Mouse (Mus musculus): ENCODE results near the gene Hdhd3. TPM values are rescaled to one million over a fixed set of nuclear protein-coding genes. Genes with fewer than 3 reads are reported as not detected.

Hdhd3 gene
- polyA plus RNA-seq, 1 experiment from 2014 or later = 19.1 TPM

Other genes with a start within 250 kb of the Hdhd3 start
- 21.2 and 21.4 TPM in 2 replicates for gene Slc31a2, start 240.9 kb downstream of the Hdhd3 start, polyA plus RNA-seq (2015; fragmentation: Nextera tagmentation; extraction: Ambion mirVana)
- gene Fkbp15, start 142.9 kb downstream of the Hdhd3 start, polyA plus RNA-seq (2015; fragmentation: Nextera tagmentation; extraction: Ambion mirVana) = 26.1 and 27.1 TPM in 2 replicates
- 51.2 and 51.9 TPM in 2 replicates for gene Slc31a1, start 142.7 kb downstream of the Hdhd3 start, polyA plus RNA-seq (2015; fragmentation: Nextera tagmentation; extraction: Ambion mirVana)
- gene Cdc26, start 94.8 kb downstream of the Hdhd3 start, polyA plus RNA-seq (2015; fragmentation: Nextera tagmentation; extraction: Ambion mirVana) = 141 and 148 TPM in 2 replicates
- 20.7 and 21.4 TPM in 2 replicates for gene Prpf4, start 94.7 kb downstream of the Hdhd3 start, polyA plus RNA-seq (2015; fragmentation: Nextera tagmentation; extraction: Ambion mirVana)
- gene Rnf183, start 68.2 kb downstream of the Hdhd3 start, polyA plus RNA-seq (2015; fragmentation: Nextera tagmentation; extraction: Ambion mirVana) = 0.14 TPM in 1 of 2 replicates, not detected in the other
- gene Wdr31, start 32.6 kb downstream of the Hdhd3 start, polyA plus RNA-seq (2015; fragmentation: Nextera tagmentation; extraction: Ambion mirVana) = 12.4 and 13.3 TPM in 2 replicates
- 47.9 and 59.2 TPM in 2 replicates for gene Bspry, start 23.4 kb downstream of the Hdhd3 start, polyA plus RNA-seq (2015; fragmentation: Nextera tagmentation; extraction: Ambion mirVana)
- gene Alad, start 16.5 kb upstream of the Hdhd3 start, polyA plus RNA-seq (2015; fragmentation: Nextera tagmentation; extraction: Ambion mirVana) = 141 and 168 TPM in 2 replicates
- 79.9 and 83.8 TPM in 2 replicates for gene Pole3, start 21.6 kb upstream of the Hdhd3 start, polyA plus RNA-seq (2015; fragmentation: Nextera tagmentation; extraction: Ambion mirVana)
- gene 4933430I17Rik, start 21.9 kb upstream of the Hdhd3 start, polyA plus RNA-seq (2015; fragmentation: Nextera tagmentation; extraction: Ambion mirVana) = 0.40 and 0.54 TPM in 2 replicates
- gene Rgs3, start 56.4 kb upstream of the Hdhd3 start, polyA plus RNA-seq (2015; fragmentation: Nextera tagmentation; extraction: Ambion mirVana) = 57.4 and 66.1 TPM in 2 replicates